Mouse (Mus musculus) CH12F3 (cell line): ENCODE results near the gene Gatad2b.

Experiments
- in situ Hi-C: fragments of 300-500 bp; cut with MboI; formaldehyde crosslinking; loops from 2 replicates; pipeline ENCODE4 v1.14.3; 2020; ENCODE audit warnings: low sequenced_read_pairs

The Gatad2b gene

GRCm38 (mm10) chr3:90406414-90406813, 113.4 kb downstream of the Gatad2b start:
- in situ Hi-C loops = no loop called here

DNA sequence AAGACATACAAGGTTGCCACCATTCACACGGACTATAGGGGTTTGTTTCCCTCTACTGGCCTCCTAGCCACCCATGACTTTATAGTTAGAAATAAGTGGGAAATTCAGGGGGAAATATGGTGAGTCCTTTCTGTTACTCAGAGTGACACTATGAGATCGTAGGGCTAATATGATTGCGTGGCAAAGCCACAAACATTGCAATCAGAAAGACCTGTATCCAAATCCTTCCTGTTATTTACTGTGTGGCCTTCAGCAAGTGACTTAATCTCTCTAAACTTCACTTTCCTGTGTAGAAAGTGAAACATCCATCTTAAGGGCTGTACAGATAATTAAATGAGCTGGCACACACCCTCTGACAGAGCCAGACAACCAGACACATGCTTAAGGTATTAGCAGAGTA, 115.7 kb downstream of the Gatad2b start:
- in situ Hi-C loops = no loop called here

DNA sequence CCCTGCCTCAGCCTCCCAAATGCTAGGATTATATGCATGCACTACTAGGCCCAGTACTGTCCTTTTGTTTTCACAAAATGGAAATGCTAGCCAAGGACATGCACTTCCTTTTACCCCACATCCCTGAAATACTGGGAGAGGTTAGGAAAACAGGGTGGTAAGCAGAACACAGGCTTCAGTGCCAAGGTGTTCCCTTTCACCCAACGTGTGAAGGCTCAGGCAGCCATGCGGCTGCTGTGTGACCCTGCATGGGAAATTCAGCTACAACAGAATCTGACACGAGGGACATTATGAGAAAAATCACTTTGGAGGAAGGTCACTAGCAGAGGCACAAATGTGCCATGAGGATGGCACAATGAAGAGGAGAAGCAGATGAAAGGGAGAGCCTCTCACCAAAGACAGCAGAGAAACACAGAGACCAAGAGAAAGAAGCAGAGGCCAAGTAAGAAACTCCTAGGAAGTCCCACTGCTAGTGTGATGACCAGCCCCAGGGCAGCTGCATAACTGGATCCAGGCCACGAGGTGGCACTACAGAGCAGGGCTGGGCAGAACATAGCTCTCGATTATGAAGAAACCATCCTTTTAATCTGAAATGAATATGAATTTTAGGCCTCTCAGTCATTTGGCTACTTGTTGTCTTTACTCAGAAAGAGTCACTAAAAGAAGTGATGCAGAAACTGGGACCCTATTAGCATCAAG, 119.5 kb downstream of the Gatad2b start:
- in situ Hi-C loops = no loop called here

DNA sequence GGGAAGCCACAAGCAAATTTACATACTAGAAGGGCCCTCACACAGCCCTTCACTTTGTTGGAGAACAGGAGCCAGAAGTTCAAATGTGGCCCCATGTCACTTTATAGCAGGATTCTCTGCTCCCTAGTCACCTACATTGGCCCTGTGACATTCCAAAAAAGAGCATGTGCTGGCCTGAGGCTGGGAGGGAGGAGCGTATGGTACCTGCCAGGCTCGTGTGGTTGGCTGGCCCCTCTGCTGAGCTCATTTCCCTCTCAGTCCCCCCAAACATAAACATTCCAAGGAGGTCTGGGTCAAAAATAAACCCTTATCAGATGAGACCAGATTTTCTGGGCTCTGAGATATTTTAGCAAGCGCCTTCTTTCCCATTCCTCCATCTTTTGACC, 120.0 kb downstream of the Gatad2b start:
- in situ Hi-C loops = no loop called here
